Mouse (Mus musculus): ENCODE measurements around the gene Tra2b. TPM values are rescaled to one million over a fixed set of nuclear protein-coding genes. Genes with fewer than 3 reads are reported as not detected.
A peak's percentile ranks its signal among the peaks of the same experiment; 100 is the strongest.
"Not testable (repeated sequence)": the region's sequence is repeated elsewhere in the genome, so short reads cannot be mapped to it uniquely, and the experiment has no call there.

Tra2b gene
- polyA plus RNA-seq, 1 experiment = 8.9 TPM

DNA sequence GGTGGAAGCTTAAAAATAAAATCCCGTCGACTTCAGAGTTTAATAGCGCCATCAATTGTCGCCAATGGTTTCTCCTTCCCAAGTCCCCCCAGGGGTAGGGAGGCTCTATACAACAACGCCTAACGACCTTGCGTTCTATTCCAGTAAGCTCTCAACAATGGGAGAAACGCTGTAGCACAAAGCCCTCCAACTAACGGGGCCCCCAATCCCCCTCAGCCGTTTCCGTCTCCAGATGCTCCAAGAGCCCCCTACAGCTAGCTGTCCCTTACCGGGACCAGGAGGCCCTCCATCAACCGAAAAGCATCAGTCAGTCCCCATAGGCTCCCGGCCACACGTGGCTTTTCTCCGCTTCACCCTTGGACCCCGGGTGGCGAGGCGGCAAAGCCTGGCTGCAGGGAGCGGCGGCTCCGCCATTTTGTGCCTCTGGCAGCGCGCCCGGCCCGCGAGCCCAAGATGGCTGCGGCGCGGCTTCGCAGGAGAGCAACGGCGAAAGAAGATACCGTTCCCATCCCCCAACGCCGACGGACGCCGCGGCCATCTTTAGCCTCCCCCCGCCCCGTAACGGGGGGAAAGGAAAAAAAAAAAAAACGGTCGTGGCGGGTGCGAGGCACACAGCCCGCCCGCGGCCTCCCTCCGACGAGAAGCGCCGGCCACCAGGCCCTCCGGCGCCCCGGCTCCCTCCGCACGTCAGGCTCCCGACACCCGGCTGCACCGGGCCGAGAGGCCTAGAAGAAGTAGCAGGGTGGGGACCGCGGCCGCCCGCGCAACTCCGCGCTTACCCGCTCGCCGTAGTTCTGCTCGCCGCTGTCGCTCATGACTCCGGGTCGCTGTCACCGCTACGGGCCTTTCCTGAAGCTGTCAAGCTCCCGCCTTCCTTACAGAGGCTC, 600 bp downstream of the Tra2b start:
- Histone ChIP-seq H3K4me3 (ENCODE audit: low read depth, low read length) (peak overlapping the region; percentile 78), H3K27me3 (ENCODE audit: control insufficient read depth, insufficient read depth, low read length) (no peaks in the 10 kb centered on the region), H3K36me3 (ENCODE audit: control insufficient read depth, insufficient read depth, low read length) (no peaks in the 10 kb centered on the region), H3K4me1 (ENCODE audit: control insufficient read depth, insufficient read depth, insufficient read length, low read length) (peaks cover 3% of the 10 kb centered on the region; the same call in 1 of the 2 replicates), H3K27ac (ENCODE audit: insufficient read depth, low read depth, low read length) (peak overlapping the region; percentile 93)
- under 1% methylated on average over 77 of the region's 81 CpGs for WGBS
- TF ChIP-seq CTCF (IDR thresholded peaks at IDR 0.05; ENCODE audit: extremely low read depth, insufficient read length, insufficient replicate concordance, low read depth, low read length) (no peak), POLR2A (IDR thresholded peaks at IDR 0.05; ENCODE audit: low read depth, low read length) (no peak; the same call in 1 of the 2 replicates)

- no peak for TF ChIP-seq POLR2A (IDR thresholded peaks at IDR 0.05; ENCODE audit: low read depth, low read length)
- TF ChIP-seq CTCF (IDR thresholded peaks at IDR 0.05; ENCODE audit: extremely low read depth, insufficient read length, insufficient replicate concordance, low read depth, low read length) = no peak
- Histone ChIP-seq H3K4me3 (ENCODE audit: low read depth, low read length) (peak overlapping the region; percentile 78), H3K27ac (ENCODE audit: insufficient read depth, low read depth, low read length) (peak overlapping the region; percentile 93), H3K36me3 (ENCODE audit: control insufficient read depth, insufficient read depth, low read length) (no peaks in the 10 kb centered on the region), H3K4me1 (ENCODE audit: control insufficient read depth, insufficient read depth, insufficient read length, low read length) (peaks cover 3% of the 10 kb centered on the region; the same call in 1 of the 2 replicates), H3K27me3 (ENCODE audit: control insufficient read depth, insufficient read depth, low read length) (no peaks in the 10 kb centered on the region)
- under 1% methylated on average over 16 of the region's 16 CpGs for WGBS
Measured at GRCm38 (mm10) chr16:22264232-22264961, 1.4 kb downstream of the Tra2b start.

DNA sequence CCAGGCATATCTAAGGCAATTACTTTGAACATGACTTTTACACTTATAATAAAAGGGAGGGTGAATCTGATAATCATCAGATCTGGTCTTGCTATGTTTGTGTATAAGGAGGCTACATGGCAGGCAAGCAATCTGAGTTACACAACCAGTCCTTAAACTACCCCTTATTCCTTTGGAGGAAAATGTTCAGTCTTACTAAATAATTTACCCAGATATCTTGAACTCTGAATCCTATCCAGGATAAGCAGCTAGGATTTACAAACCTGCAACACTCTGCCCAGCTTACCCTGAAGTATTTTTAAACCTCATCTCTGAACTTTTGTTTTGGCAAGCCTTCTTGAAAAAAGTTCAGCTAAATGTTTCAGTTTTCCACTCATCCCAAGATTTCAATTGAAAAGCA, 2.7 kb downstream of the Tra2b start:
- Histone ChIP-seq H3K4me1 (ENCODE audit: control insufficient read depth, insufficient read depth, insufficient read length, low read length) (peaks cover 3% of the 10 kb centered on the region; the same call in 1 of the 2 replicates), H3K27ac (ENCODE audit: insufficient read depth, low read depth, low read length) (no peak overlapping the region), H3K27me3 (ENCODE audit: control insufficient read depth, insufficient read depth, low read length) (no peaks in the 10 kb centered on the region), H3K4me3 (ENCODE audit: low read depth, low read length) (no peak overlapping the region), H3K36me3 (ENCODE audit: control insufficient read depth, insufficient read depth, low read length) (no peaks in the 10 kb centered on the region)
- no peak for TF ChIP-seq CTCF (IDR thresholded peaks at IDR 0.05; ENCODE audit: extremely low read depth, insufficient read length, insufficient replicate concordance, low read depth, low read length)
- no peak for TF ChIP-seq POLR2A (IDR thresholded peaks at IDR 0.05; ENCODE audit: low read depth, low read length)

GRCm38 (mm10) chr16:22261563-22261962, 4.2 kb downstream of the Tra2b start:
- Histone ChIP-seq H3K4me3 (ENCODE audit: low read depth, low read length) (no peak overlapping the region), H3K36me3 (ENCODE audit: control insufficient read depth, insufficient read depth, low read length) (no peaks in the 10 kb centered on the region), H3K27me3 (ENCODE audit: control insufficient read depth, insufficient read depth, low read length) (no peaks in the 10 kb centered on the region), H3K27ac (ENCODE audit: insufficient read depth, low read depth, low read length) (no peak overlapping the region), H3K4me1 (ENCODE audit: control insufficient read depth, insufficient read depth, insufficient read length, low read length) (peaks cover 3% of the 10 kb centered on the region)
- WGBS = 29% methylated on average over 2 of the region's 2 CpGs
- TF ChIP-seq CTCF (IDR thresholded peaks at IDR 0.05; ENCODE audit: extremely low read depth, insufficient read length, insufficient replicate concordance, low read depth, low read length) (no peak), POLR2A (IDR thresholded peaks at IDR 0.05; ENCODE audit: low read depth, low read length) (no peak)

DNA sequence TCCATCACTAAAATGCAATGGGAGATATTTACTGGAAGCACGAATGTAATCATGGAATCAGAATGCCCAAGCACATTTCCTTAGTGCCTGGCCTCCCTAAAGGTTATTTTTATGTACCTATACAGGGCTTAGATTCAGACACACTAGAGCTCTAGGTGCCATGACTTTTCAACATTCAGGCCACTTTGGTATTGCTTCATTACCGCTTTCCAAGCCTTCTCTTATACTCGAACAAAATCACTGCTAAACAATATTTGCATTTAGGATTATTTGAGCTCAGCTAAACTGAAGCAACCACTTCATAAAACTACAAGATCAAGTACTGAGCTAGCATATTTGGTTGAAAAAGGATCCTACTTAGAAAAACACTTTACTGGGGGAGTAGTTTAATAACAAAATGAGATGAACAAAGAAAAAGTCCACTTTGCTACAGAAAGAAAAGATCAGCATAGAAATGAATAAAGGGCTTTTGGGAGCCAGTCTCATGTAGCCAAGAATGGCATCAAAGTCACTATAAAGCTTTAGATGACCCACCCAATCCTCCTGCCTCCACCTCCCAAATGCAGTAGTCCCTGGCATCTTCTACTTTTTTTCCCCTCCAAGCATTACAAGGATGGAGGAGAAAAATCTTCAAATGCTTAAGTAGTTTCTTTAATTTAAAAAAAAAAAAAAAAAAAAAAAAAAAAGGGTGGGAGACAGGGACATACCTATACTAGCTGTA, 5.2 kb downstream of the Tra2b start:
- Histone ChIP-seq H3K27ac (ENCODE audit: insufficient read depth, low read depth, low read length) (no peak overlapping the region), H3K27me3 (ENCODE audit: control insufficient read depth, insufficient read depth, low read length) (no peaks in the 10 kb centered on the region), H3K4me3 (ENCODE audit: low read depth, low read length) (no peak overlapping the region), H3K36me3 (ENCODE audit: control insufficient read depth, insufficient read depth, low read length) (no peaks in the 10 kb centered on the region), H3K4me1 (ENCODE audit: control insufficient read depth, insufficient read depth, insufficient read length, low read length) (peaks cover 4% of the 10 kb centered on the region)
- TF ChIP-seq CTCF (IDR thresholded peaks at IDR 0.05; ENCODE audit: extremely low read depth, insufficient read length, insufficient replicate concordance, low read depth, low read length) (no peak), POLR2A (IDR thresholded peaks at IDR 0.05; ENCODE audit: low read depth, low read length) (no peak)
- WGBS = 8% methylated on average over 3 of the region's 3 CpGs

- H3K4me3 ChIP-seq (ENCODE audit: low read depth, low read length); H3K27me3 ChIP-seq (ENCODE audit: control insufficient read depth, insufficient read depth, low read length); H3K27ac ChIP-seq (ENCODE audit: insufficient read depth, low read depth, low read length); H3K4me1 ChIP-seq (ENCODE audit: control insufficient read depth, insufficient read depth, insufficient read length, low read length): not testable (repeated sequence)
- 58% methylated on average over 6 of the region's 6 CpGs for WGBS
- peaks cover 44% of the 10 kb centered on the region for H3K36me3 ChIP-seq (ENCODE audit: control insufficient read depth, insufficient read depth, low read length)
Measured at GRCm38 (mm10) chr16:22252255-22252654, 13.6 kb downstream of the Tra2b start.

DNA sequence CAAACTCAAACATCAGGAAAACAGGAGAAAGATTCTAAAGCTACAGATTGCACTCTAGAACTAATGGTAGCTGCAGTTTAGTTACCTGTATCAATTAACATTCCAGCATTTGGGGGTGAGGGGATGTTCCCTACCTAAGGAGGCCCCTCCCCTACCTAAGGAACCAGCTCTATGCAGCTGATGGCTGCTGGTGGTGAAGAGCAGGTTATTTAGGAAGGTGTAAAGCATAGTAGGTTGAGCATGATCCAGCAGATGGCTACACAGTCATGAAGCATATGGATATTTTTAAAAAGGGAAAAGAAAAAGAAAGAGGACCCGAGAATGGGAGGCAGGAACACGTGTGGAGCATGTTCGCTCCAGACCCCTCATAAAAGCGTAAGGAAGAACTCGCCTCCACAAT, 15.5 kb downstream of the Tra2b start:
- no peak overlapping the region for H3K4me3 ChIP-seq (ENCODE audit: low read depth, low read length)
- no peak overlapping the region for H3K27ac ChIP-seq (ENCODE audit: insufficient read depth, low read depth, low read length)
- H3K4me1 ChIP-seq (ENCODE audit: control insufficient read depth, insufficient read depth, insufficient read length, low read length) = no peaks in the 10 kb centered on the region
- no peak for TF ChIP-seq CTCF (IDR thresholded peaks at IDR 0.05; ENCODE audit: extremely low read depth, insufficient read length, insufficient replicate concordance, low read depth, low read length)
- no peak for TF ChIP-seq POLR2A (IDR thresholded peaks at IDR 0.05; ENCODE audit: low read depth, low read length)
- 92% methylated on average over 5 of the region's 5 CpGs for WGBS
- H3K27me3 ChIP-seq (ENCODE audit: control insufficient read depth, insufficient read depth, low read length) = no peaks in the 10 kb centered on the region
- peaks cover 49% of the 10 kb centered on the region for H3K36me3 ChIP-seq (ENCODE audit: control insufficient read depth, insufficient read depth, low read length)
